Mouse (Mus musculus) brain, embryonic 14.5 days (tissue): ENCODE data around the gene Dyrk1a.

Source experiments
- CTCF ChIP-seq: fragments of 200-500 bp; IDR thresholded peaks from 2 replicates; pipeline ENCODE4 v1.5.1; 2012; ENCODE audit warnings: inconsistent platforms, mild to moderate bottlenecking, moderate library complexity, borderline replicate concordance; ENCODE audit not compliant: insufficient read depth, insufficient read length; ENCODE audit errors: extremely low read depth
- POLR2A ChIP-seq: fragments of 200-500 bp; IDR thresholded peaks from 2 replicates; pipeline ENCODE4 v1.6.1; 2012; ENCODE audit warnings: mild to moderate bottlenecking, inconsistent platforms, borderline replicate concordance; ENCODE audit not compliant: poor library complexity, insufficient read depth, insufficient read length, severe bottlenecking; ENCODE audit errors: extremely low read depth

GRCm38 (mm10) chr16:94735472-94735871, 165.7 kb downstream of the Dyrk1a start:
- no peak for TF ChIP-seq POLR2A
- peak; percentile 2; the same call in 1 of the 2 replicates for TF ChIP-seq CTCF
